Comparison of ENCODE assay signal across 9 mouse cellular contexts in genomic region chr2:26236681-26237289, GRCm38 (mm10). TPM values are rescaled to one million over a fixed set of nuclear protein-coding genes. Genes with fewer than 3 reads are reported as not detected.
DNase-seq lines count a peak whose midpoint lies in the region; ATAC-seq lines count a peak whose summit lies in the region.
"Had no signal": no experiment of that assay in that cellular context is flagged by ENCODE, and none has a peak within 500 bp of the region (broad histone marks: within the 10 kb centered on the region; RNA-seq: fewer than 3 reads in every experiment).

No protein-coding gene starts in this region.

- H3K9ac ChIP-seq in kidney, embryonic 16.5 days (replicated peaks; ENCODE audit: low read length) = peak overlapping the region; percentile 85
- H3K9ac ChIP-seq in forebrain, embryonic 11.5 days (ENCODE audit: low read length) = peak overlapping the region; percentile 70
- H3K9ac ChIP-seq in limb, embryonic 12.5 days (replicated peaks) = peak overlapping the region; percentile 74
- peak overlapping the region; percentile 87 for H3K9ac ChIP-seq in neural tube, embryonic 15.5 days (replicated peaks)

- H3K27ac ChIP-seq in kidney, embryonic 16.5 days (ENCODE audit: low read length) = peak overlapping the region; percentile 32; the same call in 1 of the 2 replicates
- H3K27ac ChIP-seq in forebrain, embryonic 11.5 days (ENCODE audit: low read depth, low read length) = peak overlapping the region; percentile 72
- H3K27ac ChIP-seq in limb, embryonic 12.5 days = peak overlapping the region; percentile 75
- H3K27ac ChIP-seq in neural tube, embryonic 15.5 days (replicated peaks) = peak overlapping the region; percentile 89

- peaks cover 15% of the 10 kb centered on the region for H3K4me1 ChIP-seq in kidney, embryonic 16.5 days (ENCODE audit: insufficient read depth, low read length)
- H3K4me1 ChIP-seq in forebrain, embryonic 11.5 days (replicated peaks; ENCODE audit: control insufficient read depth, insufficient read depth, low read length) = peaks cover 4% of the 10 kb centered on the region; the same call in 1 of the 2 replicates
- H3K4me1 ChIP-seq in limb, embryonic 12.5 days (replicated peaks) = peaks cover 31% of the 10 kb centered on the region
- peaks cover 36% of the 10 kb centered on the region for H3K4me1 ChIP-seq in neural tube, embryonic 15.5 days

- under 1% methylated on average over 46 of the region's 51 CpGs for WGBS in kidney, embryonic 16.5 days
- 1% methylated on average over 51 of the region's 51 CpGs for WGBS in forebrain, embryonic 11.5 days
- under 1% methylated on average over 51 of the region's 51 CpGs for WGBS in limb, embryonic 12.5 days
- WGBS in neural tube, embryonic 15.5 days = under 1% methylated on average over 46 of the region's 51 CpGs

- peak overlapping the region; percentile 90 for H3K4me2 ChIP-seq in kidney, embryonic 16.5 days (replicated peaks; ENCODE audit: low read depth, low read length)
- H3K4me2 ChIP-seq in forebrain, embryonic 11.5 days (ENCODE audit: low read depth, low read length, severe bottlenecking) = peak overlapping the region; percentile 83
- peak overlapping the region; percentile 88 for H3K4me2 ChIP-seq in limb, embryonic 12.5 days
- H3K4me2 ChIP-seq in neural tube, embryonic 15.5 days = peak overlapping the region; percentile 77

- peak overlapping the region; percentile 89 for H3K4me3 ChIP-seq in kidney, embryonic 16.5 days (ENCODE audit: low read length)
- H3K4me3 ChIP-seq in forebrain, embryonic 11.5 days (ENCODE audit: low read depth, low read length) = peak overlapping the region; percentile 90
- peak overlapping the region; percentile 89 for H3K4me3 ChIP-seq in limb, embryonic 12.5 days (replicated peaks)
- peak overlapping the region; percentile 96 for H3K4me3 ChIP-seq in neural tube, embryonic 15.5 days (replicated peaks)

- H3K27me3 ChIP-seq in kidney, embryonic 16.5 days (ENCODE audit: insufficient read depth, low read length) = no peaks in the 10 kb centered on the region
- H3K27me3 ChIP-seq in forebrain, embryonic 11.5 days (ENCODE audit: control insufficient read depth, insufficient read depth, low read length) = no peaks in the 10 kb centered on the region
- H3K27me3 ChIP-seq in limb, embryonic 12.5 days = no peaks in the 10 kb centered on the region
- H3K27me3 ChIP-seq in neural tube, embryonic 15.5 days (replicated peaks) = no peaks in the 10 kb centered on the region

- DNase-seq in kidney, adult 11 months = no peak
- no peak for DNase-seq in forebrain, embryonic 11.5 days (ENCODE audit: low spot score)
- no peak for DNase-seq in adrenal gland, adult (ENCODE audit: inconsistent age in 2 of 2, low spot score in 1 of 2)
- no peak for DNase-seq in gastrocnemius, postnatal 10 days

- peak; percentile 69 for ATAC-seq in kidney, embryonic 16.5 days (ENCODE audit: low FRiP score, low TSS enrichment)
- peak; percentile 49 for ATAC-seq in activated CD4-positive, CD25-positive, alpha-beta regulatory T cell, adult 4 months
- ATAC-seq in forebrain, embryonic 11.5 days (replicated peaks; ENCODE audit: low FRiP score) = peak; percentile 67; the same call in 1 of the 2 replicates
- peak; percentile 70 for ATAC-seq in limb, embryonic 12.5 days (ENCODE audit: insufficient number of reproducible peaks, insufficient read depth, low FRiP score, low TSS enrichment, low read depth)
- ATAC-seq in neural tube, embryonic 15.5 days (ENCODE audit: low FRiP score) = peak; percentile 72

- no peaks in the 10 kb centered on the region for H3K36me3 ChIP-seq in kidney, embryonic 16.5 days (ENCODE audit: insufficient read depth, low read length)
- no peaks in the 10 kb centered on the region for H3K36me3 ChIP-seq in forebrain, embryonic 11.5 days (ENCODE audit: control insufficient read depth, insufficient read depth, low read length)
- no peaks in the 10 kb centered on the region for H3K36me3 ChIP-seq in limb, embryonic 12.5 days
- H3K36me3 ChIP-seq in neural tube, embryonic 15.5 days = no peaks in the 10 kb centered on the region

- no peaks in the 10 kb centered on the region for H3K9me3 ChIP-seq in kidney, embryonic 16.5 days (ENCODE audit: low read length)
- no peaks in the 10 kb centered on the region for H3K9me3 ChIP-seq in forebrain, embryonic 11.5 days (ENCODE audit: control insufficient read depth, low read length)
- no peaks in the 10 kb centered on the region for H3K9me3 ChIP-seq in limb, embryonic 12.5 days
- H3K9me3 ChIP-seq in neural tube, embryonic 15.5 days (replicated peaks) = no peaks in the 10 kb centered on the region

RNA-seq across cellular contexts. Expression of gene Qsox2, which starts 0.5 kb away (rescaled TPM):
- polyA plus RNA-seq in kidney, embryonic 16.5 days (2015; fragmentation: Nextera tagmentation; extraction: Ambion mirVana) = 18.4 and 20.7 TPM in 2 replicates
- 1 to 10 TPM; 2.0 to 2.6 TPM for polyA plus RNA-seq in activated CD4-positive, CD25-positive, alpha-beta regulatory T cell, adult 4 months (2017; shearing (Covaris generic))
- 20.6 and 22.9 TPM in 2 replicates for polyA plus RNA-seq in forebrain, embryonic 11.5 days (2014; fragmentation: Nextera tagmentation; extraction: Ambion mirVana)
- polyA plus RNA-seq in limb, embryonic 12.5 days (2016; fragmentation: Nextera tagmentation; extraction: Ambion mirVana) = 16.1 TPM in 2 replicates
- 14.7 and 18.2 TPM in 2 replicates for polyA plus RNA-seq in neural tube, embryonic 15.5 days (2015; fragmentation: Nextera tagmentation; extraction: Ambion mirVana)
- 1 to 10 TPM; 5.9 to 7.6 TPM for total RNA-seq in gastrocnemius, postnatal 10 days (2021)

RNA-seq across cellular contexts. Expression of gene Lhx3, which starts 28.7 kb away (rescaled TPM):
- 0.09 TPM in 1 of 2 replicates, not detected in the other for polyA plus RNA-seq in kidney, embryonic 16.5 days (2015; fragmentation: Nextera tagmentation; extraction: Ambion mirVana)
- polyA plus RNA-seq in activated CD4-positive, CD25-positive, alpha-beta regulatory T cell, adult 4 months (2017; shearing (Covaris generic)) = not detected
- polyA plus RNA-seq in forebrain, embryonic 11.5 days (2014; fragmentation: Nextera tagmentation; extraction: Ambion mirVana) = 0.16 TPM in 1 of 2 replicates, not detected in the other
- polyA plus RNA-seq in limb, embryonic 12.5 days (2016; fragmentation: Nextera tagmentation; extraction: Ambion mirVana) = not detected in 2 replicates
- 6.9 and 8.5 TPM in 2 replicates for polyA plus RNA-seq in neural tube, embryonic 15.5 days (2015; fragmentation: Nextera tagmentation; extraction: Ambion mirVana)
- not detected for total RNA-seq in gastrocnemius, postnatal 10 days (2021)
- total RNA-seq: neutrophil, adult 5-6 weeks had no signal

RNA-seq across cellular contexts. Expression of gene Ccdc187, which starts 57.6 kb away (rescaled TPM):
- 0.02 and 0.03 TPM in 2 replicates for polyA plus RNA-seq in kidney, embryonic 16.5 days (2015; fragmentation: Nextera tagmentation; extraction: Ambion mirVana)
- polyA plus RNA-seq in activated CD4-positive, CD25-positive, alpha-beta regulatory T cell, adult 4 months (2017; shearing (Covaris generic)) = not detected
- 0.05 and 0.19 TPM in 2 replicates for polyA plus RNA-seq in forebrain, embryonic 11.5 days (2014; fragmentation: Nextera tagmentation; extraction: Ambion mirVana)
- not detected in 2 replicates for polyA plus RNA-seq in limb, embryonic 12.5 days (2016; fragmentation: Nextera tagmentation; extraction: Ambion mirVana)
- polyA plus RNA-seq in neural tube, embryonic 15.5 days (2015; fragmentation: Nextera tagmentation; extraction: Ambion mirVana) = 0.03 and 0.11 TPM in 2 replicates
- total RNA-seq in gastrocnemius, postnatal 10 days (2021) = under 1 TPM; 0.09 to 0.14 TPM

Comparison
In these comparisons a context has a peak if more than half of its experiments do, and no peak if none do; other contexts are left out.
1. H3K27ac ChIP-seq: peak in every context shown above with its lines; median percentile 89 in neural tube, embryonic 15.5 days; 75 in limb, embryonic 12.5 days; 72 in forebrain, embryonic 11.5 days; 32 in kidney, embryonic 16.5 days.